Mouse (Mus musculus) layer of hippocampus, adult 18-20 months (tissue): ENCODE data around the gene Ppp1r1b. TPM values are rescaled to one million over a fixed set of nuclear protein-coding genes. Genes with fewer than 3 reads are reported as not detected.
A peak's percentile ranks its signal among the peaks of the same experiment; 100 is the strongest.

Experiments
- DNase-seq, 2 experiments: peaks; one replicate each; pipeline ENCODE4 v3.0.0; 2022; ENCODE audit warnings: low spot score in 2 of 2
- total RNA-seq, 2 experiments: library from RNA; stranded (reverse); gene quantifications; 2 replicates each; pipeline ENCODE4 v1.2.3; 2021

Ppp1r1b gene
- total RNA-seq, 2 experiments from 2014 or later, result 59.9 to 65.4 TPM

- peak; percentile 78 to 86 for DNase-seq
Measured at GRCm38 (mm10) chr11:98345253-98345652, 3.0 kb upstream of the Ppp1r1b start.

GRCm38 (mm10) chr11:98346168-98346567 lies 2.0 kb upstream of the Ppp1r1b start:
- DNase-seq, result no peak

- DNase-seq, result no peak
Measured at GRCm38 (mm10) chr11:98347385-98348082, 670 bp upstream of the Ppp1r1b start.

- DNase-seq, result no peak
Measured at GRCm38 (mm10) chr11:98349308-98349707, 1.1 kb downstream of the Ppp1r1b start.

GRCm38 (mm10) chr11:98352272-98352990 lies 4.2 kb downstream of the Ppp1r1b start:
- DNase-seq, result no peak

GRCm38 (mm10) chr11:98353651-98354211 lies 5.5 kb downstream of the Ppp1r1b start:
- DNase-seq, result peak in 1 of 2 experiments; percentile 75

- DNase-seq, result no peak
Measured at GRCm38 (mm10) chr11:98354445-98354844, 6.2 kb downstream of the Ppp1r1b start.

GRCm38 (mm10) chr11:98355732-98356299 lies 7.6 kb downstream of the Ppp1r1b start:
- DNase-seq, result peak in 1 of 2 experiments; percentile 79

- no peak for DNase-seq
Measured at GRCm38 (mm10) chr11:98356625-98357394, 8.6 kb downstream of the Ppp1r1b start.

- DNase-seq, result no peak
Measured at GRCm38 (mm10) chr11:98357396-98358160, 9.4 kb downstream of the Ppp1r1b start.

- DNase-seq, result peak; percentile 68 to 86
Measured at GRCm38 (mm10) chr11:98358161-98359083, 10.2 kb downstream of the Ppp1r1b start, which contains the start of gene Stard3. TSS of gene Stard3 (plus strand) at chr11:98358368.

- no peak for DNase-seq
Measured at GRCm38 (mm10) chr11:98360866-98361521, 12.8 kb downstream of the Ppp1r1b start.

- no peak for DNase-seq
Measured at GRCm38 (mm10) chr11:98363817-98364216, 15.6 kb downstream of the Ppp1r1b start.

GRCm38 (mm10) chr11:98364410-98364809 lies 16.2 kb downstream of the Ppp1r1b start:
- no peak for DNase-seq

- no peak for DNase-seq
Measured at GRCm38 (mm10) chr11:98366290-98366689, 18.1 kb downstream of the Ppp1r1b start.

GRCm38 (mm10) chr11:98367171-98367862 lies 19.1 kb downstream of the Ppp1r1b start:
- no peak for DNase-seq

GRCm38 (mm10) chr11:98367863-98368186 lies 19.6 kb downstream of the Ppp1r1b start:
- no peak for DNase-seq

GRCm38 (mm10) chr11:98369337-98369736 lies 21.1 kb downstream of the Ppp1r1b start:
- peak in 1 of 2 experiments; percentile 63 for DNase-seq
